Mouse (Mus musculus) embryonic facial prominence, embryonic 12.5 days (tissue): ENCODE measurements around the gene Ass1. TPM values are rescaled to one million over a fixed set of nuclear protein-coding genes. Genes with fewer than 3 reads are reported as not detected.

Experiments
- ATAC-seq: fragments of 200-750 bp; cut with Nextera tagmentation; 2 replicates; pipeline ENCODE4 v1.8.0; 2017; ENCODE audit not compliant: insufficient number of reproducible peaks, insufficient read depth, low FRiP score, low TSS enrichment
- H3K27ac ChIP-seq: fragments of 300-500 bp; sonication (generic); 2 replicates; pipeline ENCODE4 v1.5.1; 2016; ENCODE audit warnings: mild to moderate bottlenecking
- H3K27me3 ChIP-seq: fragments of 300-500 bp; sonication (generic); 2 replicates; pipeline ENCODE4 v1.6.1; 2016; ENCODE audit warnings: mild to moderate bottlenecking, moderate library complexity
- H3K36me3 ChIP-seq: fragments of 300-500 bp; sonication (generic); 2 replicates; pipeline ENCODE4 v1.6.1; 2016; ENCODE audit warnings: mild to moderate bottlenecking
- H3K4me1 ChIP-seq: fragments of 300-500 bp; sonication (generic); 2 replicates; pipeline ENCODE4 v1.6.1; 2016
- H3K4me2 ChIP-seq: fragments of 300-500 bp; sonication (generic); replicated peaks from 2 replicates; pipeline ENCODE4 v1.6.1; 2016; ENCODE audit warnings: mild to moderate bottlenecking, moderate library complexity
- H3K4me3 ChIP-seq: fragments of 300-500 bp; sonication (generic); 2 replicates; pipeline ENCODE4 v1.5.1; 2016; ENCODE audit warnings: mild to moderate bottlenecking
- H3K9ac ChIP-seq: fragments of 300-500 bp; sonication (generic); 2 replicates; pipeline ENCODE4 v1.6.1; 2016; ENCODE audit warnings: mild to moderate bottlenecking, moderate library complexity
- H3K9me3 ChIP-seq: fragments of 300-500 bp; sonication (generic); 2 replicates; pipeline ENCODE4 v1.6.1; 2016; ENCODE audit warnings: mild to moderate bottlenecking, moderate library complexity
- WGBS: fragments of 180-500 bp; shearing (Covaris S2); methylation state at CpG from one replicate; pipeline ENCODE4 v1.1.7; 2016; 5-methylcytosine and 5-hydroxymethylcytosine counted together
- polyA plus RNA-seq: library from polyadenylated mRNA; unstranded; fragments of >200 nt; fragmentation: Nextera tagmentation; extraction: Ambion mirVana; gene quantifications from 2 replicates; pipeline ENCODE4 v1.2.1, GENCODE M21; 2016

The Ass1 gene
- polyA plus RNA-seq, 1 experiment from 2014 or later = 9.3 TPM

- H3K4me1 ChIP-seq = peaks cover 28% of the 10 kb centered on the region
- no peak overlapping the region for H3K4me3 ChIP-seq
- WGBS = 38% methylated on average over 11 of the region's 11 CpGs
- ATAC-seq = no peak
- no peak overlapping the region for H3K27ac ChIP-seq
- H3K9ac ChIP-seq = no peak overlapping the region
- H3K4me2 ChIP-seq = no peak overlapping the region
- H3K9me3 ChIP-seq = no peaks in the 10 kb centered on the region
- peaks cover 1% of the 10 kb centered on the region; the same call in 1 of the 2 replicates for H3K27me3 ChIP-seq
- H3K36me3 ChIP-seq = no peaks in the 10 kb centered on the region
Measured at GRCm38 (mm10) chr2:31493243-31493642, 23.2 kb downstream of the Ass1 start.

GRCm38 (mm10) chr2:31494315-31494714, 24.3 kb downstream of the Ass1 start:
- H3K27ac ChIP-seq = no peak overlapping the region
- H3K27me3 ChIP-seq = peaks cover 12% of the 10 kb centered on the region
- H3K4me3 ChIP-seq = no peak overlapping the region
- 57% methylated on average over 5 of the region's 5 CpGs for WGBS
- H3K4me1 ChIP-seq = peaks cover 28% of the 10 kb centered on the region
- no peak overlapping the region for H3K9ac ChIP-seq
- no peak for ATAC-seq
- H3K4me2 ChIP-seq = no peak overlapping the region
- no peaks in the 10 kb centered on the region for H3K36me3 ChIP-seq
- H3K9me3 ChIP-seq = no peaks in the 10 kb centered on the region

GRCm38 (mm10) chr2:31495046-31495476, 25.1 kb downstream of the Ass1 start:
- no peak overlapping the region for H3K4me2 ChIP-seq
- no peak for ATAC-seq
- H3K4me3 ChIP-seq = no peak overlapping the region
- H3K27ac ChIP-seq = no peak overlapping the region
- peaks cover 19% of the 10 kb centered on the region for H3K27me3 ChIP-seq
- H3K4me1 ChIP-seq = peaks cover 31% of the 10 kb centered on the region
- no peaks in the 10 kb centered on the region for H3K36me3 ChIP-seq
- H3K9ac ChIP-seq = no peak overlapping the region
- 60% methylated on average over 13 of the region's 13 CpGs for WGBS
- H3K9me3 ChIP-seq = no peaks in the 10 kb centered on the region

GRCm38 (mm10) chr2:31496141-31496540, 26.1 kb downstream of the Ass1 start:
- Histone ChIP-seq H3K4me3 (no peak overlapping the region), H3K9ac (no peak overlapping the region), H3K4me1 (peaks cover 37% of the 10 kb centered on the region), H3K36me3 (no peaks in the 10 kb centered on the region), H3K4me2 (no peak overlapping the region), H3K27ac (no peak overlapping the region), H3K9me3 (no peaks in the 10 kb centered on the region), H3K27me3 (peaks cover 26% of the 10 kb centered on the region)
- 57% methylated on average over 1 of the region's 1 CpGs for WGBS
- no peak for ATAC-seq

GRCm38 (mm10) chr2:31497113-31497512, 27.1 kb downstream of the Ass1 start:
- Histone ChIP-seq H3K4me3 (no peak overlapping the region), H3K9ac (no peak overlapping the region), H3K9me3 (no peaks in the 10 kb centered on the region), H3K4me2 (no peak overlapping the region), H3K27ac (no peak overlapping the region), H3K27me3 (peaks cover 26% of the 10 kb centered on the region), H3K36me3 (no peaks in the 10 kb centered on the region), H3K4me1 (peaks cover 43% of the 10 kb centered on the region)
- no peak for ATAC-seq
- 61% methylated on average over 7 of the region's 7 CpGs for WGBS

GRCm38 (mm10) chr2:31497635-31498034, 27.6 kb downstream of the Ass1 start:
- Histone ChIP-seq H3K27me3 (peaks cover 26% of the 10 kb centered on the region), H3K4me1 (peaks cover 47% of the 10 kb centered on the region), H3K9me3 (no peaks in the 10 kb centered on the region), H3K4me3 (no peak overlapping the region), H3K4me2 (no peak overlapping the region), H3K27ac (no peak overlapping the region), H3K9ac (no peak overlapping the region), H3K36me3 (no peaks in the 10 kb centered on the region)
- 66% methylated on average over 19 of the region's 19 CpGs for WGBS
- ATAC-seq = no peak

DNA sequence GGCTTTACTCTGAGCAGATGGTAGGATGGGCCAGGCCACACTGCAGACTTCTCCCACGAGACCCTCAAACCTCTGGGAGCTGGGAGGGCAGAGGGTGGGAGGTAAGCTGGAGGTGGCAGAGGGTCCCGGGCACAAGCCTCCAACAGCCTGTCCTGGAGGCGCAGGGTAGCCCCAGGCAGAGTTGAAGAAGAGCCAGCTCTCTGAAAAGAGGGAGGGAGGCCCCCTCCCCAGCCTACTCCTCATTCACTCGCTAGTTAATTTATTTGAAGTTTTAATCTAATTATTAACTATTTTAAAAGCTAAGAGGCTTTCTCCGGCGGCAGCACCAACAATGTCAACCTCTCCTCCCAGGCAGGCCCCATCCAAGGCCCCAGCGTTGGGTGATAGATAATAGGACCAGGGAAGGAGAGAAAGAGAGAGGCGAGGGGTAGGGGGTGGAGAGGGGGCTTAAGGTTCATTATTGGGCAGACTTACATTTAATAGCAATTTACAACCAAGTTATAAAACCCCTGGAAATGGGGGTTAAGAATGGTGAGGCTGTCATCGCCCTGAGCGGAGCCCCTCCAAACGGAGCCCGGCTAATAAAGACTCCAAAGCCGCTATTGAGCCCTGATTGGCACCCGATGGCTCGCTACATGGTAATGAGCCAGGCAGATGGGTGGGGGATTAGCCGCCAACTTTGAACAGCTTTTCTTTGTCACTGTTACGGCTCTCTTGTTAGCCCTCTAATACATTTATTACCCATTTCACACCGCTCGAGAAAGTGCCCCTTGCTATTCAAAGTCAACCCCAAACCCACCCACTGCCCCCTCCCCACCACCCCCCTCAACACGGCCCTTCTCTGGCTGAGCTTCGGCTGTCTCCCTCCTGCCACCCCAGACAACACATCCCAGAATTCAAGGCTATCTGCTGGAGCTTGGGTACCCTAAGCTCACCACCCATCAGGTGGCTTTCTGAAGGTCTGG, 29.6 kb downstream of the Ass1 start:
- H3K4me2 ChIP-seq = peak overlapping the region; percentile 17; the same call in 1 of the 2 replicates
- no peaks in the 10 kb centered on the region for H3K36me3 ChIP-seq
- no peak overlapping the region for H3K4me3 ChIP-seq
- no peak for ATAC-seq
- H3K9me3 ChIP-seq = no peaks in the 10 kb centered on the region
- no peak overlapping the region for H3K27ac ChIP-seq
- no peak overlapping the region for H3K9ac ChIP-seq
- WGBS = 43% methylated on average over 21 of the region's 21 CpGs
- peaks cover 35% of the 10 kb centered on the region for H3K27me3 ChIP-seq
- peaks cover 47% of the 10 kb centered on the region for H3K4me1 ChIP-seq

GRCm38 (mm10) chr2:31500292-31501204, 30.5 kb downstream of the Ass1 start:
- 54% methylated on average over 24 of the region's 24 CpGs for WGBS
- Histone ChIP-seq H3K4me3 (no peak overlapping the region), H3K4me1 (peaks cover 55% of the 10 kb centered on the region), H3K36me3 (no peaks in the 10 kb centered on the region), H3K27me3 (peaks cover 35% of the 10 kb centered on the region), H3K4me2 (peak overlapping the region; percentile 17; the same call in 1 of the 2 replicates), H3K9ac (no peak overlapping the region), H3K27ac (no peak overlapping the region), H3K9me3 (no peaks in the 10 kb centered on the region)
- no peak for ATAC-seq

DNA sequence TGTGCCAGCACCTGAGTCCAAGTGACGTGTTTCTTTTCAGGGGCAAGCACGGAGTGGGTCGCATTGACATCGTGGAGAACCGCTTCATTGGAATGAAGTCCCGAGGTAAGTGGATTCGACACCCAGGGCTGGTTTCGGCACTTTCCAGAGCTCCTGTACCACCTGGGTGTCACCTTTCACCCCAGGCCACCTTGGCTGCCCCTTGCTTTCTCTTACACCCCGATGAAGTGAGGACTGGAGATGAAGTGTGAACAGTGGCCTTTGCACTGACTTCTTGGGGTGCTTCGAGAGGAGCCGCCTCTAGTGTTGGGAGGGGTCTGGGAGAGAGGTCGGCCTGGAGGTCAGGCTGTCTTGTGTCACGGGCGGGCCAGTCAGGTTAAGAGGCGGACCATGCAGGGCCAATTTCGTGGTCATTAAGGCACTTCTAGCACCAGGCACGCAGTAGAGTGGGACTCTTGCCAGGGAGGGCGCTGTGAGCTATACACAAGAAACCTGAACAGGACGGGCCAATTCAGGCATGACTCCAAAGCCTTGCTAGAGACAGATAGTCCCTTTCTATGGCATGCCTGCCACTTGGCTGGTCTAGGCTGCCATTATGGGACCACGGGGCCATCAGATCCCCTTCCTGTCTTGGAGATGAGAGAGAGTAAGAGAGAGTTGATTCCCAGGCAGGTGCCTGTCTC, 31.6 kb downstream of the Ass1 start:
- H3K4me1 ChIP-seq = peaks cover 53% of the 10 kb centered on the region
- no peak overlapping the region for H3K4me2 ChIP-seq
- no peak overlapping the region for H3K9ac ChIP-seq
- WGBS = 42% methylated on average over 20 of the region's 20 CpGs
- no peak overlapping the region for H3K27ac ChIP-seq
- H3K9me3 ChIP-seq = no peaks in the 10 kb centered on the region
- ATAC-seq = no peak
- H3K27me3 ChIP-seq = peaks cover 35% of the 10 kb centered on the region
- H3K4me3 ChIP-seq = no peak overlapping the region
- no peaks in the 10 kb centered on the region for H3K36me3 ChIP-seq

GRCm38 (mm10) chr2:31502616-31503522, 32.9 kb downstream of the Ass1 start:
- WGBS = 42% methylated on average over 15 of the region's 15 CpGs
- Histone ChIP-seq H3K9ac (no peak overlapping the region), H3K4me2 (no peak overlapping the region), H3K27ac (no peak overlapping the region), H3K36me3 (no peaks in the 10 kb centered on the region), H3K4me3 (no peak overlapping the region), H3K4me1 (peaks cover 41% of the 10 kb centered on the region), H3K27me3 (peaks cover 35% of the 10 kb centered on the region), H3K9me3 (no peaks in the 10 kb centered on the region)
- ATAC-seq = no peak
